Mouse (Mus musculus) embryonic facial prominence, embryonic 12.5 days (tissue): ENCODE data around the gene Fhdc1. TPM values are rescaled to one million over a fixed set of nuclear protein-coding genes. Genes with fewer than 3 reads are reported as not detected.

ENCODE experiments used
- ATAC-seq: fragments of 200-750 bp; cut with Nextera tagmentation; 2 replicates; pipeline ENCODE4 v1.8.0; 2017; ENCODE audit not compliant: insufficient number of reproducible peaks, insufficient read depth, low FRiP score, low TSS enrichment
- H3K27ac ChIP-seq: fragments of 300-500 bp; sonication (generic); 2 replicates; pipeline ENCODE4 v1.5.1; 2016; ENCODE audit warnings: mild to moderate bottlenecking
- H3K27me3 ChIP-seq: fragments of 300-500 bp; sonication (generic); 2 replicates; pipeline ENCODE4 v1.6.1; 2016; ENCODE audit warnings: mild to moderate bottlenecking, moderate library complexity
- H3K36me3 ChIP-seq: fragments of 300-500 bp; sonication (generic); 2 replicates; pipeline ENCODE4 v1.6.1; 2016; ENCODE audit warnings: mild to moderate bottlenecking
- H3K4me1 ChIP-seq: fragments of 300-500 bp; sonication (generic); 2 replicates; pipeline ENCODE4 v1.6.1; 2016
- H3K4me2 ChIP-seq: fragments of 300-500 bp; sonication (generic); replicated peaks from 2 replicates; pipeline ENCODE4 v1.6.1; 2016; ENCODE audit warnings: mild to moderate bottlenecking, moderate library complexity
- H3K4me3 ChIP-seq: fragments of 300-500 bp; sonication (generic); 2 replicates; pipeline ENCODE4 v1.5.1; 2016; ENCODE audit warnings: mild to moderate bottlenecking
- H3K9ac ChIP-seq: fragments of 300-500 bp; sonication (generic); 2 replicates; pipeline ENCODE4 v1.6.1; 2016; ENCODE audit warnings: mild to moderate bottlenecking, moderate library complexity
- H3K9me3 ChIP-seq: fragments of 300-500 bp; sonication (generic); 2 replicates; pipeline ENCODE4 v1.6.1; 2016; ENCODE audit warnings: mild to moderate bottlenecking, moderate library complexity
- WGBS: fragments of 180-500 bp; shearing (Covaris S2); methylation state at CpG from one replicate; pipeline ENCODE4 v1.1.7; 2016; 5-methylcytosine and 5-hydroxymethylcytosine counted together
- polyA plus RNA-seq: library from polyadenylated mRNA; unstranded; fragments of >200 nt; fragmentation: Nextera tagmentation; extraction: Ambion mirVana; gene quantifications from 2 replicates; pipeline ENCODE4 v1.2.1, GENCODE M21; 2016

Fhdc1 gene
- polyA plus RNA-seq, 1 experiment from 2014 or later: 6.6 TPM

GRCm38 (mm10) chr3:84472955-84473354 is 7.3 kb downstream of the Fhdc1 start:
- no peaks in the 10 kb centered on the region for H3K36me3 ChIP-seq
- ATAC-seq: no peak
- peaks cover 13% of the 10 kb centered on the region for H3K27me3 ChIP-seq
- no peak overlapping the region for H3K4me2 ChIP-seq
- no peak overlapping the region for H3K4me3 ChIP-seq
- no peak overlapping the region for H3K9ac ChIP-seq
- H3K9me3 ChIP-seq: no peaks in the 10 kb centered on the region
- WGBS: 61% methylated on average over 5 of the region's 5 CpGs
- H3K4me1 ChIP-seq: peaks cover 24% of the 10 kb centered on the region
- H3K27ac ChIP-seq: no peak overlapping the region

GRCm38 (mm10) chr3:84472527-84472926 is 7.7 kb downstream of the Fhdc1 start:
- Histone ChIP-seq H3K4me2 (no peak overlapping the region), H3K4me3 (no peak overlapping the region), H3K27me3 (peaks cover 8% of the 10 kb centered on the region), H3K4me1 (peaks cover 26% of the 10 kb centered on the region), H3K9me3 (no peaks in the 10 kb centered on the region), H3K36me3 (no peaks in the 10 kb centered on the region), H3K27ac (no peak overlapping the region; the same call in 1 of the 2 replicates), H3K9ac (no peak overlapping the region)
- 0 out of 2 replicates have a peak, but pooled peaks have one; percentile 36 for ATAC-seq
- WGBS: 40% methylated on average over 3 of the region's 3 CpGs

DNA sequence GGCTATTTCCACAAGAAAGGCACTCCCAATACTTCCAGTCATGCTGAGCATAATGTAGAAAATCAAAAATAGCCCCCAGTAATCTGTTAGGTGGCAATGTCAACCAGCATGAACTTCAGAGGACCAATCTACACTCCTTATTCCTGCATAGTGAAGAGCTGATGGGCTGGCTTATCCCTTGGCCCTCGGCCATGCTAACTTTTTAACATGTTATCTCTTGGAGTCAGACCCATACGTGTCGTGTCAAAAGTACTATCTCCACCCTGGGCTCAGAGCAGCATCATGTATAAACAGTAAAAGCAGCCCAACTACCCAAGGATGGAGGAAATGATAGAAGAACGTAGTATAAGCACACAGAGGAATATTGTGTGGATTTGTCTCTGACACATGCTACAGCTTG is 9.1 kb downstream of the Fhdc1 start:
- Histone ChIP-seq H3K4me1 (peaks cover 26% of the 10 kb centered on the region), H3K4me3 (no peak overlapping the region), H3K27ac (no peak overlapping the region), H3K9ac (no peak overlapping the region), H3K9me3 (no peaks in the 10 kb centered on the region), H3K27me3 (no peaks in the 10 kb centered on the region), H3K36me3 (no peaks in the 10 kb centered on the region), H3K4me2 (no peak overlapping the region)
- no peak; the same call in 1 of the 2 replicates for ATAC-seq
- WGBS: 93% methylated on average over 4 of the region's 4 CpGs

DNA sequence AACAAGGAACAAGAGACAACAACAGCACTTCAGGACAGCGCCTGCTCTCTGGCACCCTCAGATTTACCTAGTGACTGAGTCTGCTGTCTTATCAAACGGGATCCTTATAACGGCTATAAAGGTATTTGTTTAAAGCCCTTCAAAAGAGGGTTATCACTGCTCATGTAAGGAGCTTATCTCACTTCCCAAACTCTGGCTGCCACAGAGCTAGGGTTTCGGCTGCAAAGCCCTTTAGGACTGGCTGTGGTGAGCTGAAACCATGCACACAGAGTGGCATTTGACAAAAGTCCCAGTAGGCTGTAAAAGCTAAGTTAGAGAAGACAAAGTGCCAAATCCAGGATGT is 12.1 kb downstream of the Fhdc1 start:
- H3K36me3 ChIP-seq: no peaks in the 10 kb centered on the region
- H3K9me3 ChIP-seq: no peaks in the 10 kb centered on the region
- H3K9ac ChIP-seq: no peak overlapping the region
- no peak overlapping the region for H3K4me3 ChIP-seq
- H3K4me2 ChIP-seq: no peak overlapping the region
- peaks cover 13% of the 10 kb centered on the region; the same call in 1 of the 2 replicates for H3K4me1 ChIP-seq
- ATAC-seq: no peak
- no peak overlapping the region for H3K27ac ChIP-seq
- WGBS: 40% methylated on average over 4 of the region's 4 CpGs
- no peaks in the 10 kb centered on the region for H3K27me3 ChIP-seq

DNA sequence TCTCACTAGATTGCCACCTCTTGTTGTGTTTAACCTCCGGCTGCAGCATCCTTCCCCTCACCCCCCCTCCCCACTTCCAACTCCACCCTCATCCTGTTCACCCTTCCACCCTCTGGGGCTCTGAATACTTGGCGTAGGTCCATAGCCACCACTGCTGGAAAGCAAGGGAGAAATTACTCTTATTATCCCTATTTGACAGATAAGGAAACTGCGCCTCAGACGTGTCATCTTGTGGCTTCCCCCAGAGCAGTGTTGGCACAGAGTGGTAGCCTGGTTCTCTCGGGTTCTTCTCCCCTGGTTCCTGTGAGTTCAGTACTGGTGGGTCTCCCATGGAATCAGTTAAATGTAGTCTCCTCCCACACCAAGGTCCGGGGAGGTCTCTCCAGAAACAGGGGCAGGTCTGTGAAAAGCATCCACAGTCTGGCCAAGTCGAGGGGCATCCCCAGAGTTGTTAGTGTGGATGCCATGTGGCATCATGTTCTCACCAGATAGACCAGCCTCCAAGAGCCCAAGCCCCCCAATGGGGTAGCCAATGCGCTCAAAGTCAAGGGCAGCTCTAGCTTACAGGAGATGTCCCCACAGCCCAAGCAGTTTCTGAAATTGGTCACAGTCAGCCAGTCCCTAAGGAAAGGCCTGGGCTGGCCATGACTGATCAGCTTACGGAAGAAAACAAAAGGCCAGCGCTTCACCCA is 12.7 kb downstream of the Fhdc1 start:
- Histone ChIP-seq H3K36me3 (no peaks in the 10 kb centered on the region), H3K4me3 (no peak overlapping the region), H3K27ac (no peak overlapping the region), H3K4me2 (no peak overlapping the region), H3K4me1 (peaks cover 9% of the 10 kb centered on the region; the same call in 1 of the 2 replicates), H3K9me3 (no peaks in the 10 kb centered on the region), H3K9ac (no peak overlapping the region), H3K27me3 (no peaks in the 10 kb centered on the region)
- no peak for ATAC-seq
- 58% methylated on average over 10 of the region's 10 CpGs for WGBS

DNA sequence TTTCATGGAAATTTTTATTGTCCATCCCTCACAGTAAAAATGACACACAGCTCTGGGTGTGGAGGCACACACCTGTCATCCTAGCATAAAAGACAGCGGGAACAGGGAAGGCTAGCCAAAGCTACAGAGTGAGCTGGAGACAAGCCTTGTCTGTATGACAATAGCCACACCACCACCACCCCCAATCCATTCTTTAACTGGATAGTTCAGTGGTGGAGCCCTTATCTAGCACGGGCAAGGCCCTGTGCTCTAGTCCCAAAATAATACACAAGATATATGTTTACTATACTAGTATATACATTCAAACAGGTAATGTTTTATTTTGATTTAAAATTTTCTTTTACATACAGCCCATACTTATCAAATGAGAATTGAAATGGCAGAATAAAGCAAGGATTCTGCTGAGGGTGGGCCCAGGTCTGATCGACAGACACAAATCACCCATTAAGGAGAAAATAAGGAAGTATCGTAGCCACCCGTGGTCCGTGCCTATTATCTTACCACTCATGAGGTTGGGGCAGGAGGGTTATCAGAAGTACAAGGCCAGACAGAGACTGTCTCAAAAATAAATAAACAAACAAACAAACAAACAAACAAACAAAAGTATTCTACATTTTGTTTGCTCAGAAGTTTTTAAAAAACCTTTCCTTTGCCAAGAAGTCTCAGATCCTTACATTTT is 14.3 kb downstream of the Fhdc1 start:
- peaks cover 15% of the 10 kb centered on the region for H3K4me1 ChIP-seq
- no peak overlapping the region for H3K4me2 ChIP-seq
- no peak overlapping the region for H3K4me3 ChIP-seq
- WGBS: 74% methylated on average over 6 of the region's 6 CpGs
- H3K9me3 ChIP-seq: no peaks in the 10 kb centered on the region
- ATAC-seq: no peak
- H3K9ac ChIP-seq: no peak overlapping the region
- no peaks in the 10 kb centered on the region for H3K27me3 ChIP-seq
- H3K27ac ChIP-seq: no peak overlapping the region
- H3K36me3 ChIP-seq: no peaks in the 10 kb centered on the region

- no peaks in the 10 kb centered on the region for H3K36me3 ChIP-seq
- no peak overlapping the region for H3K4me2 ChIP-seq
- H3K27ac ChIP-seq: 0 out of 2 replicates have a peak overlapping the region, but pooled peaks have one; percentile 9
- H3K4me1 ChIP-seq: peaks cover 27% of the 10 kb centered on the region
- no peaks in the 10 kb centered on the region for H3K27me3 ChIP-seq
- ATAC-seq: no peak; the same call in 1 of the 2 replicates
- H3K4me3 ChIP-seq: no peak overlapping the region
- no peak overlapping the region for H3K9ac ChIP-seq
- WGBS: 28% methylated on average over 4 of the region's 4 CpGs
- no peaks in the 10 kb centered on the region for H3K9me3 ChIP-seq
Measured at GRCm38 (mm10) chr3:84461687-84462086, 18.5 kb downstream of the Fhdc1 start.

GRCm38 (mm10) chr3:84460952-84461351 is 19.3 kb downstream of the Fhdc1 start:
- 8% methylated on average over 12 of the region's 12 CpGs for WGBS
- no peaks in the 10 kb centered on the region for H3K9me3 ChIP-seq
- H3K4me1 ChIP-seq: peaks cover 27% of the 10 kb centered on the region
- H3K27ac ChIP-seq: peak overlapping the region; percentile 36
- no peak overlapping the region for H3K4me3 ChIP-seq
- no peaks in the 10 kb centered on the region for H3K27me3 ChIP-seq
- 0 out of 2 replicates have a peak overlapping the region, but pooled peaks have one; percentile 7 for H3K4me2 ChIP-seq
- peak; percentile 39; the same call in 1 of the 2 replicates for ATAC-seq
- H3K9ac ChIP-seq: no peak overlapping the region
- H3K36me3 ChIP-seq: no peaks in the 10 kb centered on the region

DNA sequence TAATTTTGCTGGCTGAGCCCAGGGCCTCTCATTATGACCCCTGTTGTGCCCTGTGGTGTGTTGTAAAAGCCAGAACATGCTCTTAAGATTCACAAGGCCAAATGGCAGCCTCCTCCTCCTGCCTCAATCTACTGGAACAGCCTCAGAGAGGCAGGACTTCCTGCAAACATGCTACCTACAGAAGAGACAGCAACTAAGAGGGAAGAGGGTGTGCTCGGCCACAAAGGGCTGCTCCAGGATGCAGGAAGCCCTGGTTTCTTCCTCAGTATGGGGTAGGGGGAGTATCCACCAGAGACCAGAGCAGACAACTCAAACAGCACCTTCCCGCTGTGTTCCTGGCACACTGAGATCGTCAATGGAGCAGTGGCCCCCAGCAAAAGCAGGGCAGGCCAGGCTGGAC is 19.7 kb downstream of the Fhdc1 start:
- Histone ChIP-seq H3K4me1 (peaks cover 27% of the 10 kb centered on the region), H3K27ac (peak overlapping the region; percentile 36; the same call in 1 of the 2 replicates), H3K4me2 (0 out of 2 replicates have a peak overlapping the region, but pooled peaks have one; percentile 7), H3K9ac (no peak overlapping the region), H3K4me3 (no peak overlapping the region), H3K27me3 (no peaks in the 10 kb centered on the region), H3K36me3 (no peaks in the 10 kb centered on the region), H3K9me3 (no peaks in the 10 kb centered on the region)
- WGBS: 26% methylated on average over 3 of the region's 3 CpGs
- no peak for ATAC-seq

- 64% methylated on average over 12 of the region's 12 CpGs for WGBS
Measured at GRCm38 (mm10) chr3:84455733-84456417, 24.4 kb downstream of the Fhdc1 start.

DNA sequence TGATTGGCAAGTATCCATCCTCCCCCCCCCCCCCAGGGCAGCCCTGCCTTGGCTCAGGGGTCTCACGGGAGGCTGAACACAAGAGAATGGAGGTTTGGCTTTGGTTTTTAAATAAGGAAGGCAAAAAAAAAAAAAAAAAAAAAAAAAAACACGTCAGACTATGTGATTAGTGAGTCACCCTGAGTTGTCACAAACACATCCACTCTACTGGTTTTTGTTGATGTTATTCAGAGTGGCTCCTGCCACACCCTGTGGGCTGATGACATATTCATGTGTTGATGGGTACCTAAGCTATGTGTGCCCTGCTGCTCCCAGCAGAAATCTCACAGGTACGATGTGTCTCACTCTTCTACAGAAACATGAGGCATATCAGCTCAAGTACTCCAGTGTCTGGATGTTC is 29.6 kb downstream of the Fhdc1 start:
- ATAC-seq: no peak
- H3K4me2 ChIP-seq: no peak overlapping the region
- 63% methylated on average over 3 of the region's 3 CpGs for WGBS
- no peak overlapping the region for H3K4me3 ChIP-seq
- H3K27ac ChIP-seq: no peak overlapping the region
- no peaks in the 10 kb centered on the region for H3K9me3 ChIP-seq
- no peaks in the 10 kb centered on the region for H3K27me3 ChIP-seq
- H3K4me1 ChIP-seq: peaks cover 6% of the 10 kb centered on the region; the same call in 1 of the 2 replicates
- no peaks in the 10 kb centered on the region for H3K36me3 ChIP-seq
- no peak overlapping the region for H3K9ac ChIP-seq

More at GRCm38 (mm10) chr3:84455733-84456417, 24.4 kb downstream of the Fhdc1 start:
- H3K36me3 ChIP-seq: no peaks in the 10 kb centered on the region
- no peak overlapping the region for H3K4me2 ChIP-seq
- H3K4me3 ChIP-seq: no peak overlapping the region
- no peak overlapping the region for H3K9ac ChIP-seq
- H3K27ac ChIP-seq: no peak overlapping the region
- no peaks in the 10 kb centered on the region for H3K9me3 ChIP-seq
- no peak for ATAC-seq
- H3K27me3 ChIP-seq: no peaks in the 10 kb centered on the region
- H3K4me1 ChIP-seq: peaks cover 15% of the 10 kb centered on the region
